Mouse (Mus musculus): ENCODE measurements around the gene Accsl. TPM values are rescaled to one million over a fixed set of nuclear protein-coding genes. Genes with fewer than 3 reads are reported as not detected.

Accsl gene
- polyA plus RNA-seq (2017; shearing (Covaris generic)), result not detected

GRCm38 (mm10) chr2:93869107-93869600 is at the start of gene Accsl:
TSS of gene Accsl (minus strand) at chr2:93869157.

GRCm38 (mm10) chr2:93849505-93850089 is 19.4 kb downstream of the Accsl start, which contains the start of gene Accs:
TSS of gene Accs (minus strand) at chr2:93849943.

GRCm38 (mm10) chr2:93822045-93822749 is 46.8 kb downstream of the Accsl start, which contains the start of gene Ext2:
TSS of gene Ext2 (minus strand) at chr2:93822568.

Other genes starting within 250 kb of the Accsl start
- gene Alx4, start 226.8 kb downstream of the Accsl start, polyA plus RNA-seq (2017; shearing (Covaris generic)), result not detected
- gene Ext2, start 46.6 kb downstream of the Accsl start, polyA plus RNA-seq (2017; shearing (Covaris generic)), result 66.6 TPM
- gene Accs, start 19.2 kb downstream of the Accsl start, polyA plus RNA-seq (2017; shearing (Covaris generic)), result 9.1 TPM
- gene Gm13889, start 88.0 kb upstream of the Accsl start, polyA plus RNA-seq (2017; shearing (Covaris generic)), result 0.29 TPM
- gene Gm27027, start 127.2 kb upstream of the Accsl start, polyA plus RNA-seq (2017; shearing (Covaris generic)), result not detected
- 51.3 TPM for gene Alkbh3, start 141.7 kb upstream of the Accsl start, polyA plus RNA-seq (2017; shearing (Covaris generic))